Mouse (Mus musculus) thymus, postnatal 4 days (tissue): ENCODE measurements around the gene Rreb1.

ENCODE experiments used
- DNase-seq: peaks from one replicate; pipeline ENCODE4 v3.0.0; 2021

The Rreb1 gene

GRCm38 (mm10) chr13:37778147-37778593, at the start of gene Rreb1:
Gene Rreb1, plus strand, starts transcription at chr13:37778400.
- DNase-seq = peak; percentile 84

DNA sequence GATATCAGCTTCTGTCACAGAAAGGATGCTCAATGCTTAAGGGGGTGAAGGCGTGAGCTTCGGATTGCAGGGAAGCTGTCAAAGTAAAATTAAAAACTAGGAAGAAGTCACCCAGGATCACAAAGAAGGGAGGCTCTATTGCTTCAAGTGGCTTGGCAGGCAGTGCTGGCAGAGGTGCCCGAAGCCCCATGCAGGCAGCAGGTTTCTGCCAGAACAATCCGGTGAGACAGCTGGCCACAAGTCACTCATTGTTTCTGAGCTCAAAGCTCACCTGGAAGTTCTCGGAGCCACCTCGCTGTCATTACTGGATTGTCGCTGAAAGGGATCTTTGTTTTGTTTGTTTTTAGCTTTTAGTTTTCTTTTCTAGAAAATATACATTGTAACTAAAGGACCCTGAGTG, 49.6 kb upstream of the Rreb1 start:
- no peak for DNase-seq

DNA sequence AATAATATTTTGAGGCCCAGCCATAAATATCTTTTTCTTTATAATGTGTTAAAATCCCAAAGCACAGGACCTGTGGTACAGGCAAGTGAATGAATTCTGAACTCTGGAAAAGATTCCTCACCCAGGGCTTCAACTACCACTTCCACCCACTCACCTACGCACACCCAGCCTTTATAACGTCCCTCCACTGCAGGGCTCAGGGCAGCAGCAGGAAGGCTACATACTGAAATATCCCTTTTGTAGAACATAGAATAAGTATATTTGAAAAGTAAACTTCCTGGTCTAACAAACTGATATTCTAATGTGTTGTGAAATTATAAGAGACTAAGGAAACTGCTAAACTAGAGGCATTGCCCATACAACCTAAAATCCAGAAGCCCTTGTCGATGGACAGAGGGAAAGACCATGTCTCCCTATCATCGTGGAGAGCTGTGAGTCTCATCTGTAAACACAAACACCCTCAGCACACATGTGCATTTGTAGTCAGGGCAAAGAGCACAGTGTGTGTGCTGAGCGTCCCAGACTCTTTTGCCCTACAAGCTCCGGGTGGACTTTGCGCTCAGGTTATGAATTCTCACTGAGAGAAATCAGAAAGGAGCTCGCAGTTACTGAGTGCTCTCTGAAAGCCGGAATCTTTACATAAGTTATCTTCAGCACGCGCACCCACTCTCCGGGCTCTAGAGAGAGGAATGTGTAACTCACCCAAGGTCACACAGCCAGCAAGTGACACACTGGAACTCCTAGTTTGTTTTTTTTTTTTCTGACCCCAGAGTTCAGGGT, 46.1 kb upstream of the Rreb1 start:
- DNase-seq = no peak

- DNase-seq = no peak
Observed at GRCm38 (mm10) chr13:37734501-37734900, 43.7 kb upstream of the Rreb1 start.

DNA sequence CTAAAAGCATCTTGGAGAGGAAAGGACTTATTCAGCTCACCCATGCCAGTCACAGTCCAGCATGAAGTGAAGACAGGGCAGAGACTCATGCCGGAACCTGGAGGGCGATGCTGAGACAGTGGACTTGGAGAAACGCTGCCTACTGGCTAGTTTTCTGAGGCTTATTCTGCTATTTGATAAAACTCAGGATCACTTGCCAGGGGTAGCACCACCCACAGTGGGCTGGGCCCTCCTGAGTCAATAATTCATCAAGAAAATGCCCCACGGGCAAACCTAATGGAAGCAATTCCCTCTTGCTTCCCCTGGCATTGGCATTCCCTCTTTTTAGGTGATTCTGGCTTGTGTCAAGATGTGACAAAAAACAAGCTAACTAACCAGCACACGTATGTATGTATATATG, 38.1 kb upstream of the Rreb1 start:
- DNase-seq = no peak

GRCm38 (mm10) chr13:37740752-37741151, 37.4 kb upstream of the Rreb1 start:
- no peak for DNase-seq

DNA sequence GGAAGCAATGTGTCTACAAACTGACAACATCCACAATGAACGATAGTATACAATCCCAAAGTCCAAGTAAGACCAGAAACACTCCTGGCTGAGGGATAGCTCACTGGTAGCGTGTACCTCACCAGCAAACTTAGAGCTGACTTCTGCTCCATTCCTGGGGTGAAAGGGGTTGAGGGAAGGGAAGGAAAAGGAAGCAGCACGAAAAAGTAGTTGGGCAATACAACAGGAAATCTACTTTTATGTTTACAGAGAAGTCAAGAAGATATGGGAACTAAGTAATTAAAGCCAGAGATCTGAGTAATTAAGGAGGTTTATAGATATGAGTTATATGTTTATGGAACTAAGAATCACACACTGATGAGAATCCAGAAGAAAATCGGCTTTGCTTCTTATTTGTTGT, 36.0 kb upstream of the Rreb1 start:
- DNase-seq = no peak

- no peak for DNase-seq
Observed at GRCm38 (mm10) chr13:37747504-37747903, 30.7 kb upstream of the Rreb1 start.

GRCm38 (mm10) chr13:37749485-37749884, 28.7 kb upstream of the Rreb1 start:
- DNase-seq = no peak

GRCm38 (mm10) chr13:37751154-37751950, 26.8 kb upstream of the Rreb1 start:
- DNase-seq = peak; percentile 68

DNA sequence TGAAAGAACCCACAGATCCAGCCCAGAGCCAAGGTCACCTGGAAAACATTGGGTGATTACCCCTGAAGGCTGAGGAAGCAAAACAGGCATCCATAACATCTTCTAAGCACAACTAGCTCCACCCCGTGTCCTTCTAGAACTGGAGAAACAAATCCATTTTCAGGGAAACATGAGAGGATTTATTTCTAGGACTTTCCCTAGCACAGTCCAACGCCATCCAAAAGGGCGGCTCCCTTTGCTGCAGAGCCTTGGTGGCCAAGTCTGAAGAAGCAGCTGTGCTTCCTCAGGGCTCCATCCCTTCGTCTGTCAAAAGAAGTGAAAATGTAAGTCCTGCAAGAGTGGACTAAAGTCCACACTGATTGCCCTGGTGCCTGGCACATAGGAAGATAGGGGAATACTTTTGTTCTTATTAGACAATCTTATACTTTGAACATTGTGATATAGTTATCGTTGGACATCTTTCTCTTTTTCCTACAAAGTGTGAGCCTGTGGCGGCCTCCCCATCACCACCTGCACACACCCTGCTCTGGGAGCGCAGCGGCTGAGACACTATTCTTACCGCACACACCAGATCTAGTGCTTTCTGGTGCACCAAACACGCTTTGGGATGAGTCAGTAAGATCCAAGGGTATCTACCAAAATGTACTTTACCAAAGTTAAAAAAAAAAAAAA, 18.7 kb upstream of the Rreb1 start:
- DNase-seq = peak; percentile 32

GRCm38 (mm10) chr13:37760013-37760342, 18.2 kb upstream of the Rreb1 start:
- no peak for DNase-seq

- DNase-seq = no peak
Observed at GRCm38 (mm10) chr13:37760373-37760772, 17.8 kb upstream of the Rreb1 start.

DNA sequence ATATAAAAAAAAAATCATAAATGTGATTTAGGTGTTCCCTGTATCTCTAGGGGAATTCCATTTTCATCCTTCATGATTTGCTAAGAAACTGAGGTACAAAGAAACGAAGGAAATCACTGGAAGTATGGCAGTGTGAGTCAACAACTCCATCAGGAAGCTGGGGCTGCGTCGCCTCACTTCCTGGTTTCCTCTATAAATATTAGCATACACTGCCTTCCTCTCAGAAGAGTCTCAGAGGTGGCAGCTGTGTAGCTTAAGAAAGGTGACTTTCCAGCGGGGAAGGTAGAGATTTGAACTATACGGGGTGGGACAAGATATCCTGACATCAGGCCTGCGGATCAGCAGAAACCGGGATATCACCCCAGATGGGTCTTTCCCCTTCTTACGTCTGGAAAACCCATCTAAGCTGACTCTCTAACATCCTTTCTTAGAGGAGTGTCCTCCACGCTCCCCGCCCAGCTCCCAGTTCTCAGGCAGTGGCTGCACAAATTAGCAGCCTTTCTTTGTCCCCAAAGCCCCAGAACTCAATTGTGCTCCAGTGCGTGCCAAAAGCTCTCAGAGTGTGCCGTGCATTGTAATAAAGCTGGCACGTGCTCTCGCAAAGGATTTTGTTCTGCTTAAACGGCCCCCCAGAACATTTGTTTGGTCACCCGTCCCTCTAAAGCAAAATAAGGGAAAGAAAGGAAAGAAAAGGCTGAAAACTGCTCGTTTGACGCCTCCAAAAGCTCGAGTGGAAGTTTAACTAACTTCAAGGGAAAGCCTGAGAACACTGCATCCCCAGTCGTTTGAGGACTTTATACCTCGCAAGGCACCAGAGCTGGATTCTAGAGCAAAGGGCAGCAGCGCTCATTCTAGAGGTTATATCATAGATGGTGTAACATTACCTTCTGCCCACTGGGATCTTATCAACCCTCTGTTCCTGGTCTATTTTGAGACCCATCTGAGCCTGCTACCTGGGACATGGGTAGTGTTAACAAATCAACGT, 17.0 kb upstream of the Rreb1 start:
- DNase-seq = no peak

DNA sequence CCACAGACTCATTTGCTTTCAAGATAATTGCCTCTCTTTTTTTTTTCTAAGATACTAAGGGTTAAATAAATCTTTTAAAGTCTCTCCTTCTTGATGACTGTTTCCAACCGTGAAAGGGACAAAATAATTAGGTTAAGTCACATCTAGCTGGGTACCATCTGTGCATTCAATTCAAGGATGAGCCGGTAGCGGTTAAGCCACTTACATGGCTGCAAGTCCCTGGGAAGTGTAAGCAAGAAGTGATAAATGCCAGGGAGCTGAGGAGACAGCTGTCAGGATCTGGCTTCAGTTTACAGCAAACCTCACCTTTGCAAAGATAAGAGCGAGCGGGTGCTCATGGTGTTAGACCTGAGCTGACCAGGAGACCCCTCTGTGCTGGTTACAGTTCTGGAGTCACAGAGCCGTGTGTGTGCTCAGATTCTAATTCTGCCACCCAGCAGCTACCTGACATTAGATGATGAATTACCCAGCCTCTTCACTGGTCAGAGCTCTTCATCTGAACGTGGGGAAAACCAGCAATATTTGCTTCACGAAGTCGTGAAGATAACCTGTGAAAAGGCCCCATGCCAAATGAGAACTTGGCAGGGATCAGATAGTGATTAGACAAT, 14.3 kb upstream of the Rreb1 start:
- no peak for DNase-seq

- DNase-seq = no peak
Observed at GRCm38 (mm10) chr13:37769777-37770176, 8.4 kb upstream of the Rreb1 start.

DNA sequence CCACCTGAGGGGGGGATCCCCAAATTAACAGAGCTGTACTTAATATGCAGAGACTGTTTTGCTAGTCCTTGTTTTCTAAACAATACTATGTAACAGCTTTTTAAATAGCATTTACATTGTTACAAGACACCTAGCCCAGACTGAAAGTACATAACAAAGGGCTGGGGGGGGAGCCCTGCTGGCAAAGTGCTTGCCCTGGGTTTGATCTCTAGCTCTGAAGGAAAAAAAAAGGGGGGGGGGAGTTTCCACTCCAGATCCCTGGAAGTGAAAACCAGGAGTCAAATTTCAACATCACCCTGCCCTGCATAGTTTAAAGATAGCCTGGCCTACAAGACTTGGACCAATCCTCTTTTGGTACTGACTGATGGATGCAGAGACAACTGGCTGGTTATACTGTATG, 4.7 kb upstream of the Rreb1 start:
- no peak for DNase-seq

GRCm38 (mm10) chr13:37776675-37777074, 1.5 kb upstream of the Rreb1 start:
- DNase-seq = no peak

DNA sequence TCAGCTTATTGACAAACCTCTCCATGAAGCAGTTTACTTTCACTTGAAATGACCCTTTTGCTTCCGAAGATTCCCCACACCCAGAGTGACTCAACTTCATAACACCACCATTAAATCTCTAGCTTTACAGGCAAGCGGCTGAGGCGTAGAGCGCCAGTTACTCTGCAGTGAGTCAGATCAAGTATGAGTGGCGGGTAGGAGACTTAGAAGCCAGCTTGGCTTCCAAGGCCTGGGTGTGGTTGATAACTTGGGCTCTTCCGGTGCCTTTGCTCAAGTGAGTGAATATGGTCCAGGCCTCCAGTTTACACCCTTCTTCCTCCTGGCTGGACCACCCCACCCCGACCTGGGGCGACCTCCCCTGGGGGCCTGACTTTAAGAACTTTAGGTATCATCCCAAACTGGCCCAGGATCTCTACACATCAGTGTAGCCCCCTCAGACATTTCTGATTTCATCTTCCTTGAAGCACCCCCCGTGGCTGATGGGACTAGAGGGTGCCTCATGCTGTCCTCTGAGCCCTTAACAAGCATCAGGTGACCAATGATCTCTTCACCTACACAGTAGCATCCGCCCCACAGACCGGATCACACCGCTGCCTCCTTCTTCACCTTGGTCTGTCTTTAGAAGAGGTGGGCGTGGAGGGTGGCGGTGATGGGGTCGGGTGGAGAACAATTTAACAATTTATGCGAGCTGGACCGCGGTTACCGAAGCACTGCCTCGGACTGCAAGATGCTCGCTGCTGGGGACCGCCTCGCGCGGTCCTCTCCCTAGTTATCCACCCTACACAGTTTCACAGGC, 651 bp upstream of the Rreb1 start:
- DNase-seq = no peak

- peak; percentile 80 for DNase-seq
Observed at GRCm38 (mm10) chr13:37778594-37779231, 513 bp downstream of the Rreb1 start.

- peak; percentile 56 for DNase-seq
Observed at GRCm38 (mm10) chr13:37779251-37779667, 1.1 kb downstream of the Rreb1 start.
